Mouse (Mus musculus) monocyte, adult 5-6 weeks (primary cell): ENCODE results near the gene Zfp654. TPM values are rescaled to one million over a fixed set of nuclear protein-coding genes. Genes with fewer than 3 reads are reported as not detected.

Experiments used
- total RNA-seq: library from RNA; stranded (forward); fragments of 200-1000, 200-491, 200-594 nt; gene quantifications from 3 replicates; pipeline ENCODE4 v1.2.3, GENCODE M21; 2017

The Zfp654 gene
- total RNA-seq, 1 experiment from 2014 or later = 20.6 TPM

Other genes with a start within 250 kb of the Zfp654 start
- gene Csnka2ip, start 249.2 kb downstream of the Zfp654 start, total RNA-seq = not detected in 3 replicates
- 31.8 to 48.6 TPM (median 44.0 TPM) in 3 replicates for gene 4930453N24Rik, start 80.5 kb downstream of the Zfp654 start, total RNA-seq
- gene Cggbp1, start 344 bp upstream of the Zfp654 start, total RNA-seq = 79.2 to 119 TPM (median 83.8 TPM) in 3 replicates